Mouse (Mus musculus) hindbrain, embryonic 16.5 days (tissue): ENCODE results near the gene Apoc4. TPM values are rescaled to one million over a fixed set of nuclear protein-coding genes. Genes with fewer than 3 reads are reported as not detected.

Source experiments
- ATAC-seq: fragments of 200-750 bp; cut with Nextera tagmentation; 2 replicates; pipeline ENCODE4 v1.8.0; 2017; ENCODE audit warnings: moderate TSS enrichment, moderate library complexity
- H3K27ac ChIP-seq: fragments of 300-500 bp; sonication (generic); 2 replicates; pipeline ENCODE4 v1.5.1; 2014; ENCODE audit warnings: low read depth, mild to moderate bottlenecking, control low read depth, low read length, moderate library complexity
- H3K27me3 ChIP-seq: fragments of 300-500 bp; sonication (generic); replicated peaks from 2 replicates; pipeline ENCODE4 v1.6.1; 2014; ENCODE audit warnings: low read length; ENCODE audit not compliant: control insufficient read depth, insufficient read depth
- H3K36me3 ChIP-seq: fragments of 300-500 bp; sonication (generic); 2 replicates; pipeline ENCODE4 v1.6.1; 2014; ENCODE audit warnings: mild to moderate bottlenecking, low read length, moderate library complexity, mixed read lengths; ENCODE audit not compliant: control insufficient read depth, insufficient read depth
- H3K4me1 ChIP-seq: fragments of 300-500 bp; sonication (generic); 2 replicates; pipeline ENCODE4 v1.6.1; 2014; ENCODE audit warnings: low read depth, low read length; ENCODE audit not compliant: control insufficient read depth, insufficient read depth
- H3K4me2 ChIP-seq: fragments of 300-500 bp; sonication (generic); 2 replicates; pipeline ENCODE4 v1.6.1; 2014; ENCODE audit warnings: mild to moderate bottlenecking, low read length, control low read depth, moderate library complexity
- H3K4me3 ChIP-seq: fragments of 300-500 bp; sonication (generic); 2 replicates; pipeline ENCODE4 v1.5.1; 2014; ENCODE audit warnings: mild to moderate bottlenecking, low read length, control low read depth, moderate library complexity
- H3K9ac ChIP-seq: fragments of 300-500 bp; sonication (generic); 2 replicates; pipeline ENCODE4 v1.6.1; 2014; ENCODE audit warnings: low read depth, mild to moderate bottlenecking, control low read depth, low read length, moderate library complexity
- H3K9me3 ChIP-seq: fragments of 300-500 bp; sonication (generic); 2 replicates; pipeline ENCODE4 v1.6.1; 2014; ENCODE audit warnings: mild to moderate bottlenecking, low read length, moderate library complexity; ENCODE audit not compliant: control insufficient read depth
- WGBS: fragments of 180-500 bp; shearing (Covaris S2); extraction: QIAGEN DNeasy Blood & Tissue Kit; methylation state at CpG from one replicate; pipeline ENCODE4 v1.1.7; 2014; 5-methylcytosine and 5-hydroxymethylcytosine counted together
- polyA plus RNA-seq: library from polyadenylated mRNA; unstranded; fragments of >200 nt; fragmentation: Nextera tagmentation; extraction: Ambion mirVana; gene quantifications from 2 replicates; pipeline ENCODE4 v1.2.1, GENCODE M21; 2015

The Apoc4 gene
- polyA plus RNA-seq, 1 experiment from 2014 or later: not detected

GRCm38 (mm10) chr7:19652614-19653013 lies 28.7 kb downstream of the Apoc4 start:
- ATAC-seq: no peak
- H3K4me3 ChIP-seq: no peak overlapping the region
- no peaks in the 10 kb centered on the region for H3K27me3 ChIP-seq
- no peak overlapping the region for H3K9ac ChIP-seq
- no peak overlapping the region for H3K27ac ChIP-seq
- H3K36me3 ChIP-seq: peaks cover 19% of the 10 kb centered on the region
- no peaks in the 10 kb centered on the region for H3K9me3 ChIP-seq
- no peaks in the 10 kb centered on the region for H3K4me1 ChIP-seq
- H3K4me2 ChIP-seq: no peak overlapping the region
- 96% methylated on average over 2 of the region's 2 CpGs for WGBS

- H3K36me3 ChIP-seq: peaks cover 26% of the 10 kb centered on the region
- no peak for ATAC-seq
- no peaks in the 10 kb centered on the region for H3K27me3 ChIP-seq
- 89% methylated on average over 6 of the region's 6 CpGs for WGBS
- H3K9me3 ChIP-seq: no peaks in the 10 kb centered on the region
- no peak overlapping the region for H3K9ac ChIP-seq
- H3K27ac ChIP-seq: no peak overlapping the region
- H3K4me3 ChIP-seq: no peak overlapping the region
- H3K4me2 ChIP-seq: no peak overlapping the region
- H3K4me1 ChIP-seq: no peaks in the 10 kb centered on the region
Measured at GRCm38 (mm10) chr7:19651063-19651786, 30.1 kb downstream of the Apoc4 start.

- Histone ChIP-seq H3K4me3 (no peak overlapping the region), H3K9me3 (no peaks in the 10 kb centered on the region), H3K36me3 (peaks cover 58% of the 10 kb centered on the region), H3K4me2 (no peak overlapping the region), H3K27me3 (no peaks in the 10 kb centered on the region), H3K9ac (no peak overlapping the region), H3K27ac (no peak overlapping the region), H3K4me1 (no peaks in the 10 kb centered on the region)
- no peak for ATAC-seq
- WGBS: 88% methylated on average over 4 of the region's 4 CpGs
Measured at GRCm38 (mm10) chr7:19641223-19641622, 40.1 kb downstream of the Apoc4 start.

GRCm38 (mm10) chr7:19635074-19635827 lies 46.0 kb downstream of the Apoc4 start:
- Histone ChIP-seq H3K4me3 (no peak overlapping the region), H3K36me3 (peaks cover 61% of the 10 kb centered on the region), H3K4me1 (no peaks in the 10 kb centered on the region), H3K4me2 (no peak overlapping the region), H3K9ac (no peak overlapping the region), H3K27me3 (no peaks in the 10 kb centered on the region), H3K9me3 (no peaks in the 10 kb centered on the region), H3K27ac (no peak overlapping the region)
- WGBS: 90% methylated on average over 11 of the region's 11 CpGs
- no peak for ATAC-seq

GRCm38 (mm10) chr7:19634591-19634990 lies 46.7 kb downstream of the Apoc4 start:
- 96% methylated on average over 2 of the region's 2 CpGs for WGBS
- no peaks in the 10 kb centered on the region for H3K9me3 ChIP-seq
- ATAC-seq: no peak
- no peak overlapping the region for H3K4me2 ChIP-seq
- H3K9ac ChIP-seq: no peak overlapping the region
- no peaks in the 10 kb centered on the region for H3K27me3 ChIP-seq
- peaks cover 61% of the 10 kb centered on the region for H3K36me3 ChIP-seq
- no peak overlapping the region for H3K27ac ChIP-seq
- no peak overlapping the region for H3K4me3 ChIP-seq
- H3K4me1 ChIP-seq: no peaks in the 10 kb centered on the region

GRCm38 (mm10) chr7:19633855-19634254 lies 47.4 kb downstream of the Apoc4 start:
- ATAC-seq: no peak
- WGBS: 95% methylated on average over 15 of the region's 15 CpGs

GRCm38 (mm10) chr7:19633197-19633596 lies 48.1 kb downstream of the Apoc4 start:
- no peak overlapping the region for H3K27ac ChIP-seq
- no peak overlapping the region for H3K9ac ChIP-seq
- no peaks in the 10 kb centered on the region for H3K9me3 ChIP-seq
- ATAC-seq: no peak
- H3K4me2 ChIP-seq: no peak overlapping the region
- 94% methylated on average over 17 of the region's 17 CpGs for WGBS
- no peaks in the 10 kb centered on the region; the same call in 1 of the 2 replicates for H3K4me1 ChIP-seq
- H3K4me3 ChIP-seq: no peak overlapping the region
- peaks cover 49% of the 10 kb centered on the region for H3K36me3 ChIP-seq
- no peaks in the 10 kb centered on the region for H3K27me3 ChIP-seq

More at GRCm38 (mm10) chr7:19633855-19634254, 47.4 kb downstream of the Apoc4 start:
- Histone ChIP-seq H3K9ac (no peak overlapping the region), H3K9me3 (no peaks in the 10 kb centered on the region), H3K36me3 (peaks cover 54% of the 10 kb centered on the region), H3K4me1 (no peaks in the 10 kb centered on the region), H3K4me2 (no peak overlapping the region), H3K27me3 (no peaks in the 10 kb centered on the region), H3K27ac (no peak overlapping the region), H3K4me3 (no peak overlapping the region)

- H3K9ac ChIP-seq: no peak overlapping the region
- H3K4me2 ChIP-seq: no peak overlapping the region
- H3K9me3 ChIP-seq: no peaks in the 10 kb centered on the region
- no peaks in the 10 kb centered on the region for H3K27me3 ChIP-seq
- no peaks in the 10 kb centered on the region; the same call in 1 of the 2 replicates for H3K4me1 ChIP-seq
- no peak overlapping the region for H3K4me3 ChIP-seq
- ATAC-seq: no peak
- no peak overlapping the region for H3K27ac ChIP-seq
- peaks cover 44% of the 10 kb centered on the region for H3K36me3 ChIP-seq
Measured at GRCm38 (mm10) chr7:19632720-19633119, 48.6 kb downstream of the Apoc4 start.

GRCm38 (mm10) chr7:19632275-19632674 lies 49.0 kb downstream of the Apoc4 start:
- no peak overlapping the region for H3K9ac ChIP-seq

More at GRCm38 (mm10) chr7:19632275-19632674, 49.0 kb downstream of the Apoc4 start:
- Histone ChIP-seq H3K36me3 (peaks cover 40% of the 10 kb centered on the region), H3K4me3 (no peak overlapping the region), H3K4me2 (no peak overlapping the region), H3K27ac (no peak overlapping the region), H3K4me1 (no peaks in the 10 kb centered on the region; the same call in 1 of the 2 replicates), H3K27me3 (no peaks in the 10 kb centered on the region), H3K9me3 (no peaks in the 10 kb centered on the region)
- no peak for ATAC-seq
